Mouse (Mus musculus): Measurements from ENCODE around the gene Ano6. TPM values are rescaled to one million over a fixed set of nuclear protein-coding genes. Genes with fewer than 3 reads are reported as not detected.

Gene Ano6
- total and polyA plus RNA-seq, 3 experiments = 14.9 to 27.0 (median 18.4) TPM

- Histone ChIP-seq H3K4me3 (replicated peaks in 1 of 3; ENCODE audit: low read depth in 2 of 3, low read length in 2 of 3, poor library complexity in 1 of 3) (peak overlapping the region in 2 of 3 experiments; percentile 9 to 31), H3K4me1 (ENCODE audit: control insufficient read depth in 1 of 2, insufficient read depth in 2 of 2) (peaks cover 19 to 76% of the 10 kb centered on the region in 2 experiments), H3K36me3 (replicated peaks in 1 of 2; ENCODE audit: control insufficient read depth in 1 of 2, insufficient read depth in 1 of 2, low read length in 1 of 2) (peaks cover 0 to 13% of the 10 kb centered on the region in 2 experiments), H3K27ac (ENCODE audit: insufficient read depth, low read depth) (peak overlapping the region; percentile 48), H3K27me3 (replicated peaks) (no peaks in the 10 kb centered on the region), H3K4me2 (ENCODE audit: insufficient read depth, low read depth, poor library complexity, severe bottlenecking) (peak overlapping the region; percentile 92), H3K79me2 (replicated peaks; ENCODE audit: control insufficient read depth, extremely low read depth, insufficient read depth, poor library complexity, severe bottlenecking) (peaks cover 48% of the 10 kb centered on the region), H3K9ac (ENCODE audit: insufficient read depth, low read depth) (peak overlapping the region; percentile 68), H3K9me3 (replicated peaks; ENCODE audit: low read length) (no peaks in the 10 kb centered on the region)
- in situ Hi-C loops (cut with MboI; ENCODE audit: low pct_ligation_motif_present, low pct_unique_long_range_greater_than_20kb, low sequenced_read_pairs) (no loop called here), dilution Hi-C loops (cut with MboI; ENCODE audit: extremely low pct_ligation_motif_present, extremely low pct_unique_long_range_greater_than_20kb, low sequenced_read_pairs) (no loop called here)
- no peak for TF ChIP-seq ZKSCAN1 (IDR thresholded peaks at IDR 0.05; ENCODE audit: borderline replicate concordance, low read depth, low read length)
- no peak for TF ChIP-seq ZC3H11A (IDR thresholded peaks at IDR 0.05; ENCODE audit: low read depth, low read length)
- TF ChIP-seq ETS1 (conservative IDR thresholded peaks at IDR 0.05; ENCODE audit: low read depth, low read length) = no peak
- TF ChIP-seq KAT2A (IDR thresholded peaks at IDR 0.05; ENCODE audit: insufficient replicate concordance, low read length) = no peak
- no peak for TF ChIP-seq HCFC1 (IDR thresholded peaks at IDR 0.05; ENCODE audit: low read depth, low read length)
- TF ChIP-seq GABPA (IDR thresholded peaks at IDR 0.05; ENCODE audit: insufficient replicate concordance, low read depth, low read length) = no peak
- no peak for TF ChIP-seq UBTF (IDR thresholded peaks at IDR 0.05; ENCODE audit: low read depth, low read length)
- TF ChIP-seq JUN (IDR thresholded peaks at IDR 0.05; ENCODE audit: insufficient read depth, low read depth, low read length) = no peak
- no peak for TF ChIP-seq IRF4 (IDR thresholded peaks at IDR 0.05; ENCODE audit: low read depth, low read length)
- no peak for TF ChIP-seq MAZ (IDR thresholded peaks at IDR 0.05; ENCODE audit: low read depth, low read length)
- no peak for TF ChIP-seq ZNF384 (IDR thresholded peaks at IDR 0.05; ENCODE audit: low read depth, low read length)
- no peak for TF ChIP-seq ZMIZ1 (IDR thresholded peaks at IDR 0.05; ENCODE audit: low read depth, low read length)
- no peak for TF ChIP-seq POLR2A (IDR thresholded peaks at IDR 0.05; ENCODE audit: low read depth, low read length)
- no peak for TF ChIP-seq MAX (IDR thresholded peaks at IDR 0.05; ENCODE audit: low read length)
- TF ChIP-seq EP300 (IDR thresholded peaks at IDR 0.05; ENCODE audit: low read length) = no peak
- TF ChIP-seq RAD21 (IDR thresholded peaks at IDR 0.05; ENCODE audit: low read depth, low read length) = no peak
- no peak for TF ChIP-seq CHD1 (IDR thresholded peaks at IDR 0.05; ENCODE audit: low read depth, low read length)
- no peak for TF ChIP-seq NELFE (IDR thresholded peaks at IDR 0.05; ENCODE audit: low read depth, low read length)
- TF ChIP-seq E2F4 (IDR thresholded peaks at IDR 0.05; ENCODE audit: insufficient replicate concordance, low read depth, low read length) = no peak
- TF ChIP-seq POLR2AphosphoS2 (IDR thresholded peaks at IDR 0.05; ENCODE audit: low read depth, low read length) = no peak
- no peak for DNase-seq (ENCODE audit: extremely low read depth)
Observed at GRCm38 (mm10) chr15:95793748-95794491, 3.3 kb downstream of the Ano6 start.

All from CH12.LX (cell line).